Mouse (Mus musculus): ENCODE data around the gene Nbeal1. TPM values are rescaled to one million over a fixed set of nuclear protein-coding genes. Genes with fewer than 3 reads are reported as not detected.
"Not testable (repeated sequence)": the region's sequence is repeated elsewhere in the genome, so short reads cannot be mapped to it uniquely, and the experiment has no call there.

Nbeal1 gene
- polyA plus RNA-seq, 1 experiment from 2014 or later: 6.6 TPM

- H3K9me3 ChIP-seq (ENCODE audit: control insufficient read depth, low read length); H3K36me3 ChIP-seq (ENCODE audit: control insufficient read depth, insufficient read depth, low read length); H3K4me2 ChIP-seq (ENCODE audit: low read depth); H3K4me3 ChIP-seq (ENCODE audit: low read depth, low read length); H3K4me1 ChIP-seq (ENCODE audit: control insufficient read depth, insufficient read depth, low read length); H3K27ac ChIP-seq (ENCODE audit: low read depth, low read length); DNase-seq (ENCODE audit: low spot score); H3K9ac ChIP-seq (ENCODE audit: low read length); H3K27me3 ChIP-seq (ENCODE audit: control insufficient read depth, insufficient read depth, low read length); ATAC-seq (ENCODE audit: insufficient read depth, low FRiP score, low TSS enrichment): not testable (repeated sequence)
- WGBS: 87% methylated on average over 1 of the region's 1 CpGs
Measured at GRCm38 (mm10) chr1:60177814-60178213, 2.6 kb upstream of the Nbeal1 start.

- H3K4me3 ChIP-seq (ENCODE audit: low read depth, low read length): peak overlapping the region; percentile 87; the same call in 1 of the 2 replicates
- H3K36me3 ChIP-seq (ENCODE audit: control insufficient read depth, insufficient read depth, low read length): no peaks in the 10 kb centered on the region
- 29% methylated on average over 4 of the region's 4 CpGs for whole genome bisulfite sequencing
- peak overlapping the region; percentile 95; the same call in 1 of the 2 replicates for H3K27ac ChIP-seq (ENCODE audit: low read depth, low read length)
- H3K9ac ChIP-seq (ENCODE audit: low read length): peak overlapping the region; percentile 44
- H3K9me3 ChIP-seq (ENCODE audit: control insufficient read depth, low read length): no peaks in the 10 kb centered on the region
- peak overlapping the region; percentile 44 for H3K4me2 ChIP-seq (ENCODE audit: low read depth)
- no peaks in the 10 kb centered on the region for H3K27me3 ChIP-seq (ENCODE audit: control insufficient read depth, insufficient read depth, low read length)
- ATAC-seq (ENCODE audit: insufficient read depth, low FRiP score, low TSS enrichment): no peak
- peak; percentile 24 for DNase-seq (ENCODE audit: low spot score)
- H3K4me1 ChIP-seq (ENCODE audit: control insufficient read depth, insufficient read depth, low read length): peaks cover 8% of the 10 kb centered on the region
Measured at GRCm38 (mm10) chr1:60179376-60179775, 1.0 kb upstream of the Nbeal1 start.

DNA sequence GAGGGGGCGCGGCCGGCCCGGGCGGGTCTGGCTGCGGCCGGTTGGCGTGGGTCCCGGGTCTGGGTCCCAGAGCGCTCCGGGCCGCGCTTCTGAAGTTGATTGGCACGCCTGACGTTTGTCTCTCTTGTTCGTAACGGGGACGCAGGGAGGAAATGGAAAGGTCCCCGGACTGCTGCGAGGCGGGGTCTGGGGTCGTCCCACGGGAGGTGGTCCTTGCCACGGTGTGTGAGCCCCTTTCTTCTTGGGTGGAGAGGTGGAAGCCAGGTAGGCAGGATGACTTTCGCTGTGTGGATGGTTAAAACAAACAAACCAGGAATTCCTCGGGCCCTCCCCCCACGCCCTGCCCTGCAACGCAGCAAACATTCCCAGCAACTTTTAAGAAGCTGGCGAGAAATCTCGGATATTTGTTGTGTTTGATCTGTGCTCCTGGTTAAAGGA lies 404 bp downstream of the Nbeal1 start:
- Histone ChIP-seq H3K4me1 (ENCODE audit: control insufficient read depth, insufficient read depth, low read length) (peaks cover 8% of the 10 kb centered on the region), H3K27me3 (ENCODE audit: control insufficient read depth, insufficient read depth, low read length) (no peaks in the 10 kb centered on the region), H3K9ac (ENCODE audit: low read length) (peak overlapping the region; percentile 87), H3K36me3 (ENCODE audit: control insufficient read depth, insufficient read depth, low read length) (no peaks in the 10 kb centered on the region), H3K4me2 (ENCODE audit: low read depth) (peak overlapping the region; percentile 44), H3K9me3 (ENCODE audit: control insufficient read depth, low read length) (no peaks in the 10 kb centered on the region), H3K27ac (ENCODE audit: low read depth, low read length) (peak overlapping the region; percentile 95), H3K4me3 (ENCODE audit: low read depth, low read length) (peak overlapping the region; percentile 87)
- DNase-seq (ENCODE audit: low spot score) (no peak), ATAC-seq (ENCODE audit: insufficient read depth, low FRiP score, low TSS enrichment) (no peak)
- under 1% methylated on average over 30 of the region's 30 CpGs for WGBS

- no peak overlapping the region for H3K27ac ChIP-seq (ENCODE audit: low read depth, low read length)
- no peak overlapping the region for H3K4me3 ChIP-seq (ENCODE audit: low read depth, low read length)
- H3K36me3 ChIP-seq (ENCODE audit: control insufficient read depth, insufficient read depth, low read length): no peaks in the 10 kb centered on the region
- H3K9me3 ChIP-seq (ENCODE audit: control insufficient read depth, low read length): no peaks in the 10 kb centered on the region
- no peak overlapping the region for H3K4me2 ChIP-seq (ENCODE audit: low read depth)
- H3K4me1 ChIP-seq (ENCODE audit: control insufficient read depth, insufficient read depth, low read length): no peaks in the 10 kb centered on the region
- no peak for ATAC-seq (ENCODE audit: insufficient read depth, low FRiP score, low TSS enrichment)
- no peaks in the 10 kb centered on the region for H3K27me3 ChIP-seq (ENCODE audit: control insufficient read depth, insufficient read depth, low read length)
- H3K9ac ChIP-seq (ENCODE audit: low read length): no peak overlapping the region
- DNase-seq (ENCODE audit: low spot score): no peak
Measured at GRCm38 (mm10) chr1:60188454-60188853, 8.1 kb downstream of the Nbeal1 start.

DNA sequence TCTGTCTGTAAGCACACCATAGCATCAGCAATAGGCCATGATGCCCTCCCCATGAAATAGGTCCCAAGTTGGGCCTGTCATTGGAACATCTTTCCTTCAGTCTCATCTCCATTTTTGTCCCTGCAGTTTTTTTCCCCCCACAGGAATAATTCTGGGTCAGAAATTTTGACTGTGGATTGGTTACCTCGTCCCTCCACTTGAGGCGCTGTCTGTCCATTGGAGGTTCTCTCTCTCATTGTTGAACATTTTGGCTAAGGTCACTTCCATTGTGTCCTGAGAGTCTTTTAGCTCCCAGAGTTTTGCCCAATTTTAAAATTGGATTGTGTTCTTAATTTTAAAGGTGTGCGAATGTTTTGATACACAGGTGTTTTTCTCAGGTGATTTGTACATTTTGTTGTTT lies 16.4 kb downstream of the Nbeal1 start:
- DNase-seq (ENCODE audit: low spot score) (peak; percentile 21), ATAC-seq (ENCODE audit: insufficient read depth, low FRiP score, low TSS enrichment) (no peak)
- no peaks in the 10 kb centered on the region for H3K27me3 ChIP-seq (ENCODE audit: control insufficient read depth, insufficient read depth, low read length)
- no peaks in the 10 kb centered on the region for H3K4me1 ChIP-seq (ENCODE audit: control insufficient read depth, insufficient read depth, low read length)
- H3K27ac ChIP-seq (ENCODE audit: low read depth, low read length): no peak overlapping the region
- no peaks in the 10 kb centered on the region; the same call in 1 of the 2 replicates for H3K36me3 ChIP-seq (ENCODE audit: control insufficient read depth, insufficient read depth, low read length)
- H3K4me2 ChIP-seq (ENCODE audit: low read depth): no peak overlapping the region
- H3K9me3 ChIP-seq (ENCODE audit: control insufficient read depth, low read length): no peaks in the 10 kb centered on the region
- no peak overlapping the region for H3K4me3 ChIP-seq (ENCODE audit: low read depth, low read length)
- no peak overlapping the region for H3K9ac ChIP-seq (ENCODE audit: low read length)
- 74% methylated on average over 3 of the region's 3 CpGs for WGBS

- Histone ChIP-seq H3K4me3 (ENCODE audit: low read depth, low read length) (no peak overlapping the region), H3K27ac (ENCODE audit: low read depth, low read length) (no peak overlapping the region), H3K36me3 (ENCODE audit: control insufficient read depth, insufficient read depth, low read length) (peaks cover 2% of the 10 kb centered on the region), H3K9me3 (ENCODE audit: control insufficient read depth, low read length) (no peaks in the 10 kb centered on the region), H3K27me3 (ENCODE audit: control insufficient read depth, insufficient read depth, low read length) (no peaks in the 10 kb centered on the region), H3K4me2 (ENCODE audit: low read depth) (no peak overlapping the region), H3K4me1 (ENCODE audit: control insufficient read depth, insufficient read depth, low read length) (no peaks in the 10 kb centered on the region), H3K9ac (ENCODE audit: low read length) (no peak overlapping the region)
- WGBS: 88% methylated on average over 4 of the region's 4 CpGs
- DNase-seq (ENCODE audit: low spot score) (no peak), ATAC-seq (ENCODE audit: insufficient read depth, low FRiP score, low TSS enrichment) (no peak)
Measured at GRCm38 (mm10) chr1:60199006-60199405, 18.6 kb downstream of the Nbeal1 start.

- DNase-seq (ENCODE audit: low spot score) (no peak), ATAC-seq (ENCODE audit: insufficient read depth, low FRiP score, low TSS enrichment) (no peak)
- WGBS: 95% methylated on average over 4 of the region's 4 CpGs
Measured at GRCm38 (mm10) chr1:60236261-60236660, 55.9 kb downstream of the Nbeal1 start.

DNA sequence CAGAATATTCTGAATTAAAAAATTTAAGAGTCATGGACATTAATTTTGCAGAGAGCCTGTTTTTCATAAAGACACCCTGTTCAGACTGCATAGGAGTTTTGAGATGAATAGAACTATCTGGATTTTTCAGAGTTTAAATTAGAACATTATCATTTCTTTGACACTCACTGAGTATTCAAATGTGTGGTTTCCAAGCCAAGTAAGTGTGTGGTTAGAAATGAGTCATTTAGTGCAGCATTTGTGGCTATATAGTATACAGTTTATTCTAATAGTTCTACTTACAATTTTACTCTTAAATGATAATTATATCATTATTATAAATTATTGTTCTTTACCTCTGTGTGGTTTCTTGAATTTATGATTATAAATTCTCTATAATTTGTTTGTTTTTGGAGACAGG lies 60.0 kb downstream of the Nbeal1 start:
- Histone ChIP-seq H3K27me3 (ENCODE audit: control insufficient read depth, insufficient read depth, low read length) (no peaks in the 10 kb centered on the region), H3K4me1 (ENCODE audit: control insufficient read depth, insufficient read depth, low read length) (no peaks in the 10 kb centered on the region), H3K4me3 (ENCODE audit: low read depth, low read length) (no peak overlapping the region), H3K4me2 (ENCODE audit: low read depth) (no peak overlapping the region), H3K27ac (ENCODE audit: low read depth, low read length) (no peak overlapping the region), H3K36me3 (ENCODE audit: control insufficient read depth, insufficient read depth, low read length) (no peaks in the 10 kb centered on the region; the same call in 1 of the 2 replicates), H3K9me3 (ENCODE audit: control insufficient read depth, low read length) (no peaks in the 10 kb centered on the region), H3K9ac (ENCODE audit: low read length) (no peak overlapping the region)
- ATAC-seq (ENCODE audit: insufficient read depth, low FRiP score, low TSS enrichment): no peak
- DNase-seq (ENCODE audit: low spot score): no peak

More at GRCm38 (mm10) chr1:60236261-60236660, 55.9 kb downstream of the Nbeal1 start:
- Histone ChIP-seq H3K4me3 (ENCODE audit: low read depth, low read length) (no peak overlapping the region), H3K9me3 (ENCODE audit: control insufficient read depth, low read length) (no peaks in the 10 kb centered on the region), H3K4me2 (ENCODE audit: low read depth) (no peak overlapping the region), H3K9ac (ENCODE audit: low read length) (no peak overlapping the region), H3K27me3 (ENCODE audit: control insufficient read depth, insufficient read depth, low read length) (no peaks in the 10 kb centered on the region), H3K27ac (ENCODE audit: low read depth, low read length) (no peak overlapping the region), H3K36me3 (ENCODE audit: control insufficient read depth, insufficient read depth, low read length) (no peaks in the 10 kb centered on the region; the same call in 1 of the 2 replicates), H3K4me1 (ENCODE audit: control insufficient read depth, insufficient read depth, low read length) (no peaks in the 10 kb centered on the region)

GRCm38 (mm10) chr1:60268113-60268512 lies 87.7 kb downstream of the Nbeal1 start:
- DNase-seq (ENCODE audit: low spot score) (no peak), ATAC-seq (ENCODE audit: insufficient read depth, low FRiP score, low TSS enrichment) (no peak)
- WGBS: 86% methylated on average over 3 of the region's 3 CpGs
- H3K4me2 ChIP-seq (ENCODE audit: low read depth): no peak overlapping the region
- no peaks in the 10 kb centered on the region for H3K9me3 ChIP-seq (ENCODE audit: control insufficient read depth, low read length)
- no peaks in the 10 kb centered on the region for H3K27me3 ChIP-seq (ENCODE audit: control insufficient read depth, insufficient read depth, low read length)
- no peak overlapping the region for H3K4me3 ChIP-seq (ENCODE audit: low read depth, low read length)
- no peaks in the 10 kb centered on the region for H3K4me1 ChIP-seq (ENCODE audit: control insufficient read depth, insufficient read depth, low read length)
- H3K9ac ChIP-seq (ENCODE audit: low read length): no peak overlapping the region
- H3K36me3 ChIP-seq (ENCODE audit: control insufficient read depth, insufficient read depth, low read length): no peaks in the 10 kb centered on the region
- H3K27ac ChIP-seq (ENCODE audit: low read depth, low read length): no peak overlapping the region

All from neural tube, embryonic 11.5 days (tissue).